Mouse (Mus musculus): ENCODE data around the gene Nox3. TPM values are rescaled to one million over a fixed set of nuclear protein-coding genes. Genes with fewer than 3 reads are reported as not detected.

Gene Nox3
- total RNA-seq (2012; rRNA removed) (not detected in 2 replicates), total RNA-seq (2014; rRNA removed) (not detected in 2 replicates), polyA plus RNA-seq (2012; ENCODE audit: insufficient read length, low read depth) (not detected in 2 replicates)

- in situ Hi-C loops (cut with MboI; ENCODE audit: low pct_ligation_motif_present, low pct_unique_long_range_greater_than_20kb, low sequenced_read_pairs): no loop called here
- H3K4me1 ChIP-seq (ENCODE audit: control insufficient read depth in 1 of 2, insufficient read depth in 2 of 2): no peaks in the 10 kb centered on the region
- no peak within 1 kb of the TSS for H3K4me2 ChIP-seq (ENCODE audit: insufficient read depth, low read depth, poor library complexity, severe bottlenecking)
- no peak for TF ChIP-seq CHD2 (IDR thresholded peaks at IDR 0.05; ENCODE audit: low read length)
- TF ChIP-seq KAT2A (IDR thresholded peaks at IDR 0.05; ENCODE audit: insufficient replicate concordance, low read length): no peak
- no peak for TF ChIP-seq MAZ (IDR thresholded peaks at IDR 0.05; ENCODE audit: low read depth, low read length)
- TF ChIP-seq POLR2A (IDR thresholded peaks at IDR 0.05; ENCODE audit: low read depth, low read length): no peak
- TF ChIP-seq ZC3H11A (IDR thresholded peaks at IDR 0.05; ENCODE audit: low read depth, low read length): no peak
- TF ChIP-seq GABPA (IDR thresholded peaks at IDR 0.05; ENCODE audit: insufficient replicate concordance, low read depth, low read length): no peak
- no peak for TF ChIP-seq MAX (IDR thresholded peaks at IDR 0.05; ENCODE audit: low read length)
- no peak for TF ChIP-seq E2F4 (IDR thresholded peaks at IDR 0.05; ENCODE audit: insufficient replicate concordance, low read depth, low read length)
- no peak for TF ChIP-seq MYC (IDR thresholded peaks at IDR 0.05; ENCODE audit: low read depth, low read length)
- no peak for TF ChIP-seq ETS1 (conservative IDR thresholded peaks at IDR 0.05; ENCODE audit: low read depth, low read length)
- TF ChIP-seq EP300 (IDR thresholded peaks at IDR 0.05; ENCODE audit: low read length): no peak
- no peaks in the 10 kb centered on the region for H3K9me3 ChIP-seq (replicated peaks; ENCODE audit: low read length)
- H3K9ac ChIP-seq (ENCODE audit: insufficient read depth, low read depth): no peak within 1 kb of the TSS
- dilution Hi-C loops (cut with MboI; ENCODE audit: extremely low pct_ligation_motif_present, extremely low pct_unique_long_range_greater_than_20kb, low sequenced_read_pairs): no loop called here
- H3K79me2 ChIP-seq (replicated peaks; ENCODE audit: control insufficient read depth, extremely low read depth, insufficient read depth, poor library complexity, severe bottlenecking): no peaks in the 10 kb centered on the region
- no peaks in the 10 kb centered on the region for H3K36me3 ChIP-seq (replicated peaks in 1 of 2; ENCODE audit: control insufficient read depth in 1 of 2, insufficient read depth in 1 of 2, low read length in 1 of 2)
- H3K27ac ChIP-seq (ENCODE audit: insufficient read depth, low read depth): no peak within 1 kb of the TSS
- H3K27me3 ChIP-seq (replicated peaks): no peaks in the 10 kb centered on the region
- H3K4me3 ChIP-seq (replicated peaks in 1 of 3; ENCODE audit: low read depth in 2 of 3, low read length in 2 of 3, poor library complexity in 1 of 3): no peak within 1 kb of the TSS
- DNase-seq (ENCODE audit: extremely low read depth): no peak
These were observed at the start of gene Nox3 for GRCm38 (mm10) chr17:3696161-3696560. Gene Nox3 (minus strand): TSS chr17:3696261.

GRCm38 (mm10) chr17:3744402-3744801 is 48.3 kb upstream of the Nox3 start:
- dilution Hi-C loops (cut with MboI; ENCODE audit: extremely low pct_ligation_motif_present, extremely low pct_unique_long_range_greater_than_20kb, low sequenced_read_pairs): no loop called here
- Histone ChIP-seq H3K36me3 (replicated peaks in 1 of 2; ENCODE audit: control insufficient read depth in 1 of 2, insufficient read depth in 1 of 2, low read length in 1 of 2) (no peaks in the 10 kb centered on the region), H3K4me2 (ENCODE audit: insufficient read depth, low read depth, poor library complexity, severe bottlenecking) (no peak overlapping the region), H3K79me2 (replicated peaks; ENCODE audit: control insufficient read depth, extremely low read depth, insufficient read depth, poor library complexity, severe bottlenecking) (no peaks in the 10 kb centered on the region), H3K27me3 (replicated peaks) (no peaks in the 10 kb centered on the region), H3K4me3 (replicated peaks in 1 of 3; ENCODE audit: low read depth in 2 of 3, low read length in 2 of 3, poor library complexity in 1 of 3) (no peak overlapping the region), H3K9ac (ENCODE audit: insufficient read depth, low read depth) (no peak overlapping the region), H3K9me3 (replicated peaks; ENCODE audit: low read length) (no peaks in the 10 kb centered on the region), H3K4me1 (ENCODE audit: control insufficient read depth in 1 of 2, insufficient read depth in 2 of 2) (peaks cover 0 to 11% of the 10 kb centered on the region in 2 experiments; a peak in 2 of 4 replicates), H3K27ac (ENCODE audit: insufficient read depth, low read depth) (no peak overlapping the region)
- in situ Hi-C loops (cut with MboI; ENCODE audit: low pct_ligation_motif_present, low pct_unique_long_range_greater_than_20kb, low sequenced_read_pairs): no loop called here
- DNase-seq (ENCODE audit: extremely low read depth): peak; percentile 9
- TF ChIP-seq NRF1 (IDR thresholded peaks at IDR 0.05; ENCODE audit: low read depth, low read length): no peak
- TF ChIP-seq PAX5 (IDR thresholded peaks at IDR 0.05; ENCODE audit: low read length): no peak
- no peak for TF ChIP-seq ZNF384 (IDR thresholded peaks at IDR 0.05; ENCODE audit: low read depth, low read length)
- no peak for TF ChIP-seq POLR2AphosphoS2 (IDR thresholded peaks at IDR 0.05; ENCODE audit: low read depth, low read length)
- TF ChIP-seq TCF12 (IDR thresholded peaks at IDR 0.05; ENCODE audit: low read depth, low read length): no peak
- TF ChIP-seq KAT2A (IDR thresholded peaks at IDR 0.05; ENCODE audit: insufficient replicate concordance, low read length): no peak
- TF ChIP-seq MXI1 (IDR thresholded peaks at IDR 0.05; ENCODE audit: low read depth, low read length): no peak
- no peak for TF ChIP-seq IRF4 (IDR thresholded peaks at IDR 0.05; ENCODE audit: low read depth, low read length)
- no peak for TF ChIP-seq CHD1 (IDR thresholded peaks at IDR 0.05; ENCODE audit: low read depth, low read length)
- TF ChIP-seq ZMIZ1 (IDR thresholded peaks at IDR 0.05; ENCODE audit: low read depth, low read length): no peak
- TF ChIP-seq EP300 (IDR thresholded peaks at IDR 0.05; ENCODE audit: low read length): no peak
